Mouse (Mus musculus): Measurements from ENCODE around the gene Dnaaf5.
A peak's percentile ranks its signal among the peaks of the same experiment; 100 is the strongest.

Gene Dnaaf5

GRCm38 (mm10) chr5:139143890-139144289 is 6.1 kb upstream of the Dnaaf5 start:
- DNase-seq = no peak

- no peak for DNase-seq
Observed at GRCm38 (mm10) chr5:139145726-139146125, 4.3 kb upstream of the Dnaaf5 start.

- DNase-seq = no peak
Observed at GRCm38 (mm10) chr5:139146476-139147075, 3.4 kb upstream of the Dnaaf5 start.

GRCm38 (mm10) chr5:139147178-139148078 is 2.6 kb upstream of the Dnaaf5 start:
- no peak for DNase-seq

GRCm38 (mm10) chr5:139149006-139149672 is 884 bp upstream of the Dnaaf5 start:
- no peak for DNase-seq

- DNase-seq = peak; percentile 71
Observed at GRCm38 (mm10) chr5:139150603-139151031, 594 bp downstream of the Dnaaf5 start.

- DNase-seq = peak; percentile 41
Observed at GRCm38 (mm10) chr5:139160899-139161298, 10.9 kb downstream of the Dnaaf5 start.

GRCm38 (mm10) chr5:139161632-139162031 is 11.6 kb downstream of the Dnaaf5 start:
- DNase-seq = peak; percentile 80

GRCm38 (mm10) chr5:139166781-139167361 is 16.8 kb downstream of the Dnaaf5 start:
- DNase-seq = peak; percentile 86

GRCm38 (mm10) chr5:139167548-139167947 is 17.5 kb downstream of the Dnaaf5 start:
- DNase-seq = no peak

- no peak for DNase-seq
Observed at GRCm38 (mm10) chr5:139171929-139172328, 21.9 kb downstream of the Dnaaf5 start.

GRCm38 (mm10) chr5:139174141-139174540 is 24.1 kb downstream of the Dnaaf5 start:
- DNase-seq = no peak

- DNase-seq = no peak
Observed at GRCm38 (mm10) chr5:139174556-139175547, 24.8 kb downstream of the Dnaaf5 start.

- DNase-seq = peak; percentile 93
Observed at GRCm38 (mm10) chr5:139178895-139179631, 29.0 kb downstream of the Dnaaf5 start.

GRCm38 (mm10) chr5:139183131-139183530 is 33.1 kb downstream of the Dnaaf5 start:
- no peak for DNase-seq

GRCm38 (mm10) chr5:139183601-139184000 is 33.6 kb downstream of the Dnaaf5 start:
- no peak for DNase-seq

GRCm38 (mm10) chr5:139184897-139185296 is 34.9 kb downstream of the Dnaaf5 start:
- DNase-seq = no peak

- no peak for DNase-seq
Observed at GRCm38 (mm10) chr5:139189726-139190125, 39.7 kb downstream of the Dnaaf5 start.

- no peak for DNase-seq
Observed at GRCm38 (mm10) chr5:139190958-139191357, 40.9 kb downstream of the Dnaaf5 start.

- DNase-seq = no peak
Observed at GRCm38 (mm10) chr5:139198779-139199178, 48.8 kb downstream of the Dnaaf5 start.

- no peak for DNase-seq
Observed at GRCm38 (mm10) chr5:139199636-139199994, 49.6 kb downstream of the Dnaaf5 start.

All from thymus, postnatal 4 days (tissue).